Mouse (Mus musculus) small intestine, adult 2 months (tissue): ENCODE results near the gene Pde4a. TPM values are rescaled to one million over a fixed set of nuclear protein-coding genes. Genes with fewer than 3 reads are reported as not detected.
A peak's percentile ranks its signal among the peaks of the same experiment; 100 is the strongest.

ENCODE experiments used
- H3K27ac ChIP-seq: fragments of 200-500 bp; 2 replicates; pipeline ENCODE4 v1.5.1; 2012; ENCODE audit warnings: low read depth, low read length, control low read depth, inconsistent platforms; ENCODE audit not compliant: insufficient read depth
- H3K27me3 ChIP-seq: fragments of 200-500 bp; 2 replicates; pipeline ENCODE4 v1.6.1; 2012; ENCODE audit warnings: mild to moderate bottlenecking, moderate library complexity, low read length, inconsistent platforms; ENCODE audit not compliant: control insufficient read depth, insufficient read depth
- H3K36me3 ChIP-seq: fragments of 200-500 bp; 2 replicates; pipeline ENCODE4 v1.6.1; 2012; ENCODE audit warnings: mild to moderate bottlenecking, low read length, control low read depth, inconsistent platforms; ENCODE audit not compliant: control insufficient read depth, insufficient read depth
- H3K4me1 ChIP-seq: fragments of 200-500 bp; 2 replicates; pipeline ENCODE4 v1.6.1; 2012; ENCODE audit warnings: low read length, inconsistent platforms, mixed read lengths; ENCODE audit not compliant: control insufficient read depth, insufficient read depth, insufficient read length
- H3K4me3 ChIP-seq: fragments of 200-500 bp; 2 replicates; pipeline ENCODE4 v1.5.1; 2012; ENCODE audit warnings: low read depth, mild to moderate bottlenecking, control low read depth, inconsistent platforms, low read length, moderate library complexity
- CTCF ChIP-seq: fragments of 200-500 bp; IDR thresholded peaks from 2 replicates; pipeline ENCODE4 v1.5.1; 2012; ENCODE audit warnings: low read depth, mild to moderate bottlenecking, control low read depth, inconsistent platforms, low read length, moderate library complexity, mixed read lengths; ENCODE audit not compliant: insufficient replicate concordance, insufficient read length; ENCODE audit errors: extremely low read depth
- POLR2A ChIP-seq: fragments of 200-500 bp; IDR thresholded peaks from 2 replicates; pipeline ENCODE4 v1.6.1; 2012; ENCODE audit warnings: low read depth, mild to moderate bottlenecking, control low read depth, inconsistent platforms, low read length, moderate library complexity
- WGBS: fragments of 180-500 bp; shearing (Covaris S2); methylation state at CpG from one replicate; pipeline ENCODE4 v1.1.7; 2018; 5-methylcytosine and 5-hydroxymethylcytosine counted together
- polyA plus RNA-seq: library from polyadenylated mRNA; depleted of rRNA; stranded (reverse); fragments of >200 nt; gene quantifications from 2 replicates; pipeline ENCODE4 v1.2.3, GENCODE M21; 2012

Pde4a gene
- polyA plus RNA-seq, 1 experiment, result 5.1 TPM

GRCm38 (mm10) chr9:21233366-21233765 is 67.9 kb downstream of the Pde4a start:
- Histone ChIP-seq H3K36me3 (peaks cover 50% of the 10 kb centered on the region), H3K4me1 (peaks cover 17% of the 10 kb centered on the region), H3K4me3 (no peak overlapping the region), H3K27me3 (no peaks in the 10 kb centered on the region), H3K27ac (no peak overlapping the region)
- 97% methylated on average over 29 of the region's 29 CpGs for WGBS
- no peak for TF ChIP-seq CTCF
- no peak for TF ChIP-seq POLR2A

- 97% methylated on average over 28 of the region's 28 CpGs for WGBS
- Histone ChIP-seq H3K27me3 (no peaks in the 10 kb centered on the region), H3K27ac (no peak overlapping the region), H3K36me3 (peaks cover 50% of the 10 kb centered on the region), H3K4me3 (no peak overlapping the region), H3K4me1 (peaks cover 17% of the 10 kb centered on the region)
- no peak for TF ChIP-seq CTCF
- no peak for TF ChIP-seq POLR2A
These were observed 68.3 kb downstream of the Pde4a start for GRCm38 (mm10) chr9:21233805-21234204.

GRCm38 (mm10) chr9:21235341-21235740 is 69.8 kb downstream of the Pde4a start:
- 15% methylated on average over 4 of the region's 4 CpGs for WGBS
- H3K27me3 ChIP-seq, result no peaks in the 10 kb centered on the region
- H3K36me3 ChIP-seq, result peaks cover 39% of the 10 kb centered on the region
- peak overlapping the region; percentile 80 for H3K27ac ChIP-seq
- peaks cover 17% of the 10 kb centered on the region for H3K4me1 ChIP-seq
- peak overlapping the region; percentile 21; the same call in 1 of the 2 replicates for H3K4me3 ChIP-seq
- TF ChIP-seq POLR2A (no peak; the same call in 1 of the 2 replicates), CTCF (no peak)

GRCm38 (mm10) chr9:21236991-21237367 is 71.5 kb downstream of the Pde4a start:
- Histone ChIP-seq H3K4me1 (peaks cover 17% of the 10 kb centered on the region), H3K27ac (peak overlapping the region; percentile 83), H3K36me3 (peaks cover 22% of the 10 kb centered on the region), H3K27me3 (no peaks in the 10 kb centered on the region), H3K4me3 (peak overlapping the region; percentile 85)
- 80% methylated on average over 25 of the region's 25 CpGs for WGBS
- TF ChIP-seq POLR2A, result no peak
- no peak for TF ChIP-seq CTCF

- 17% methylated on average over 19 of the region's 19 CpGs for WGBS
- TF ChIP-seq CTCF (no peak), POLR2A (no peak)
- H3K27ac ChIP-seq, result peak overlapping the region; percentile 83
- peak overlapping the region; percentile 85 for H3K4me3 ChIP-seq
- H3K4me1 ChIP-seq, result peaks cover 17% of the 10 kb centered on the region
- peaks cover 18% of the 10 kb centered on the region for H3K36me3 ChIP-seq
- H3K27me3 ChIP-seq, result no peaks in the 10 kb centered on the region
These were observed 72.0 kb downstream of the Pde4a start for GRCm38 (mm10) chr9:21237368-21238003.

- Histone ChIP-seq H3K27me3 (peaks cover 5% of the 10 kb centered on the region), H3K4me3 (peak overlapping the region; percentile 85), H3K36me3 (peaks cover 13% of the 10 kb centered on the region), H3K4me1 (peaks cover 17% of the 10 kb centered on the region), H3K27ac (peak overlapping the region; percentile 83)
- TF ChIP-seq POLR2A (no peak), CTCF (no peak)
- under 1% methylated on average over 31 of the region's 31 CpGs for WGBS
These were observed 72.7 kb downstream of the Pde4a start for GRCm38 (mm10) chr9:21238004-21238732.

GRCm38 (mm10) chr9:21238733-21239464 is 73.4 kb downstream of the Pde4a start, which contains the start of gene Keap1:
Gene Keap1, minus strand, starts transcription at chr9:21239361.
- peak within 1 kb of the TSS; percentile 85 for H3K4me3 ChIP-seq
- peak within 1 kb of the TSS; percentile 83 for H3K27ac ChIP-seq
- peaks cover 11% of the 10 kb centered on the region for H3K27me3 ChIP-seq
- under 1% methylated on average over 90 of the region's 90 CpGs for WGBS
- TF ChIP-seq CTCF, result no peak
- peak; percentile 62 for TF ChIP-seq POLR2A
- H3K36me3 ChIP-seq, result peaks cover 5% of the 10 kb centered on the region
- H3K4me1 ChIP-seq, result peaks cover 19% of the 10 kb centered on the region
